Mouse (Mus musculus) kidney, embryonic 14.5 days (tissue): ENCODE data around the gene Agap1. TPM values are rescaled to one million over a fixed set of nuclear protein-coding genes. Genes with fewer than 3 reads are reported as not detected.

ENCODE experiments used
- ATAC-seq: fragments of 200-750 bp; cut with Nextera tagmentation; 2 replicates; pipeline ENCODE4 v1.8.0; 2017; ENCODE audit warnings: moderate number of reproducible peaks, mild to moderate bottlenecking, moderate TSS enrichment, moderate library complexity; ENCODE audit not compliant: low FRiP score, low TSS enrichment
- H3K27ac ChIP-seq: fragments of 300-500 bp; sonication (generic); 2 replicates; pipeline ENCODE4 v1.5.1; 2014; ENCODE audit warnings: low read depth, mild to moderate bottlenecking, low read length, moderate library complexity, mixed read lengths
- H3K27me3 ChIP-seq: fragments of 300-500 bp; sonication (generic); 2 replicates; pipeline ENCODE4 v1.6.1; 2014; ENCODE audit warnings: mild to moderate bottlenecking, low read length; ENCODE audit not compliant: control insufficient read depth, insufficient read depth
- H3K36me3 ChIP-seq: fragments of 300-500 bp; sonication (generic); 2 replicates; pipeline ENCODE4 v1.6.1; 2014; ENCODE audit warnings: low read length, mixed read lengths; ENCODE audit not compliant: control insufficient read depth, insufficient read depth
- H3K4me1 ChIP-seq: fragments of 300-500 bp; sonication (generic); 2 replicates; pipeline ENCODE4 v1.6.1; 2014; ENCODE audit warnings: low read length, mixed read lengths; ENCODE audit not compliant: control insufficient read depth, insufficient read depth
- H3K4me2 ChIP-seq: fragments of 300-500 bp; sonication (generic); replicated peaks from 2 replicates; pipeline ENCODE4 v1.6.1; 2014; ENCODE audit warnings: low read depth, mild to moderate bottlenecking, low read length
- H3K4me3 ChIP-seq: fragments of 300-500 bp; sonication (generic); 2 replicates; pipeline ENCODE4 v1.5.1; 2014; ENCODE audit warnings: mild to moderate bottlenecking, low read length
- H3K9ac ChIP-seq: fragments of 300-500 bp; sonication (generic); 2 replicates; pipeline ENCODE4 v1.6.1; 2014; ENCODE audit warnings: low read depth, mild to moderate bottlenecking, low read length, moderate library complexity
- H3K9me3 ChIP-seq: fragments of 300-500 bp; sonication (generic); 2 replicates; pipeline ENCODE4 v1.6.1; 2016; ENCODE audit warnings: low read length; ENCODE audit not compliant: control insufficient read depth
- WGBS: fragments of 180-500 bp; shearing (Covaris S2); extraction: QIAGEN DNeasy Blood & Tissue Kit; methylation state at CpG from one replicate; pipeline ENCODE4 v1.1.7; 2014; 5-methylcytosine and 5-hydroxymethylcytosine counted together
- polyA plus RNA-seq: library from polyadenylated mRNA; unstranded; fragments of >200 nt; fragmentation: Nextera tagmentation; extraction: Ambion mirVana; gene quantifications from 2 replicates; pipeline ENCODE4 v1.2.1, GENCODE M21; 2014

Gene Agap1
- polyA plus RNA-seq, 1 experiment from 2014 or later = 19.3 TPM

DNA sequence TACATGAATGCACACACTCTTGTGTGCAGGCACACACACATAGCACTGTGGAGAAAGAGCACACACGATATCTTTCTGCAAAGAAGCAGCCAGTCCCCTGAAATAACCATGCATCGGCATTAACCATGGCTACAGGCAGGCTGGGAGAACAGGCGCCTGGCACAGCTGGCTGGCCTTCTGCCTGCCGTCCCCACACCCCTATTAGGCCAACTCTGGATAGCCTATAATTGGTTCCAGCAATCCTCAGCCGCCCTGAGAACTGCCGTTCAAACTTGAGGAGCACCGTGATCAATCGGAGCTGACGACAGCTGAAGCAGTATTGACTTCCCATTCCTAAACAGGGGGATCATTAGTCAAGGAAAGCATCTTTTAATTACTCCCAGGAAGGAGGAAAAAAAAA is 391.5 kb downstream of the Agap1 start:
- Histone ChIP-seq H3K4me1 (peaks cover 11% of the 10 kb centered on the region; the same call in 1 of the 2 replicates), H3K27ac (no peak overlapping the region), H3K27me3 (peaks cover 5% of the 10 kb centered on the region; the same call in 1 of the 2 replicates), H3K4me3 (no peak overlapping the region), H3K9ac (no peak overlapping the region), H3K9me3 (no peaks in the 10 kb centered on the region), H3K4me2 (no peak overlapping the region), H3K36me3 (peaks cover 3% of the 10 kb centered on the region; the same call in 1 of the 2 replicates)
- no peak for ATAC-seq
- WGBS = 66% methylated on average over 9 of the region's 9 CpGs

DNA sequence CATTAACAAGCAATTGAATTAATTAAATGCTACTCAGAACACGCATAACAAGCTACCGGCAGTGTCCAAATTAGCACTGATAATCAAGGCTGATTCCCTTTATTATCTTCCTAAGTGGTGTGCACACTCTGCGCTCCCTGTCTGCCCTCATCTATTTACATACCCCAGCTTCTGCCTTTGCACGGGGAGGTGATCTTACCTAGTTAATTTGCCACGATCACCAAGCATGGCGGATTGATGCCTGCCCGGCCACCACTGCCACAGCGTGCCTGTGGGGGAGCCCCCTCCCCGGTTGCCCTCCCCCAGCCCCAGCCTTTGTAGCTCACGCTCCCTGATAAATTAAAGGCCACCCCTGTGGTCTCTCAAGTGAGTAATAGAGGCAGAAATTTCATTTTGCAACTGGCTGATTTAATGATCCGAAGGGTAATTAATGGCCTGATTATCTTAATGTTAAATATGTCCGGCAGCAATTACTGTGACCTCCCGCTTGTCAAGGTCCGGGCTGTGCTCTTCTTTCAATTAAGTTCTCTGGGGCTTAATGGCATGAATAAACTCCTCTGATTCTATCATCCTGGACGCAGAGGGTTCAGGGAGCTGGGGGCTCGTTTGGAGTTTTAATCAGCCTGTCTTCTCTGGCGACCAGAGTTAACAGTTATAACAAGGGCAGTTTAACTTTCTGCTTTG is 393.9 kb downstream of the Agap1 start:
- H3K27me3 ChIP-seq = peaks cover 5% of the 10 kb centered on the region; the same call in 1 of the 2 replicates
- no peak overlapping the region for H3K4me3 ChIP-seq
- WGBS = 29% methylated on average over 17 of the region's 17 CpGs
- H3K27ac ChIP-seq = no peak overlapping the region
- H3K36me3 ChIP-seq = peaks cover 3% of the 10 kb centered on the region; the same call in 1 of the 2 replicates
- 0 out of 2 replicates have a peak, but pooled peaks cover 11% of the 10 kb centered on the region for H3K4me1 ChIP-seq
- no peak overlapping the region for H3K9ac ChIP-seq
- H3K9me3 ChIP-seq = no peaks in the 10 kb centered on the region
- 0 out of 2 replicates have a peak, but pooled peaks have one; percentile 49 for ATAC-seq
- H3K4me2 ChIP-seq = no peak overlapping the region

DNA sequence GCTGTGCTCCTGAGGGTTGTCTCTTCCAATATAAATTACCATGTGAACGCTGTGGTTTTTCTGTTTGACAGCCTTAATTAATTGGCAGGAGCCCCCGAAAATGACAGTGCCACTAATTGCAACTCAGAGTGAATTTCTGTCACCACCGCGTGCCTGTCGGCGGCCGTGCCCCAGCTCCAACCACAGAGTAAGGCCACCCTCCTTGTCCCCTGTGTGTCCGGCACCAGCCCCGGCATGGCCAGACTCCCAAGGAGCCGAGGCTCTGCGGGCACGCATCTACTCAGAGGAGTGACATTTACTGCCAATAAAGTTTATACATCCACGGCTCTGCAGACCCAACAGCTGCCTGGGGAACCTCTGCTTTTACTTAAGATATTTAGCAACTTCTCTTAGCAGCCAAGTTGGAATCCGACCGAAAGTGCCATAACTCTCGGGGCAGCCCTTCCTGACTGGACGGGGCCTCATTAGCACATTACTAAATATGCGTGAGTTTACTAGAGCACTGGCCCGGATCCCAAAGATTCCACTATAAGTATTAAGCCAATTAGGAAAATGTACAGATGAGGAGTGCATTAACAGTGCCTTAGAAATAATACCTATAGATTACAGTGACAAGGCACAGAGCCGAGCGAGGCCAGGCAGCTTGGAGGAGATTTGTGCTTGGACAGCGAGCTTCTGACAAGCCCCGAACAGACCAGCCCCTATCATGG is 394.7 kb downstream of the Agap1 start:
- Histone ChIP-seq H3K9ac (no peak overlapping the region), H3K36me3 (no peaks in the 10 kb centered on the region), H3K9me3 (no peaks in the 10 kb centered on the region), H3K4me3 (no peak overlapping the region), H3K27ac (no peak overlapping the region), H3K4me2 (no peak overlapping the region), H3K4me1 (0 out of 2 replicates have a peak, but pooled peaks cover 11% of the 10 kb centered on the region), H3K27me3 (peaks cover 5% of the 10 kb centered on the region; the same call in 1 of the 2 replicates)
- ATAC-seq = no peak
- WGBS = 53% methylated on average over 23 of the region's 23 CpGs

DNA sequence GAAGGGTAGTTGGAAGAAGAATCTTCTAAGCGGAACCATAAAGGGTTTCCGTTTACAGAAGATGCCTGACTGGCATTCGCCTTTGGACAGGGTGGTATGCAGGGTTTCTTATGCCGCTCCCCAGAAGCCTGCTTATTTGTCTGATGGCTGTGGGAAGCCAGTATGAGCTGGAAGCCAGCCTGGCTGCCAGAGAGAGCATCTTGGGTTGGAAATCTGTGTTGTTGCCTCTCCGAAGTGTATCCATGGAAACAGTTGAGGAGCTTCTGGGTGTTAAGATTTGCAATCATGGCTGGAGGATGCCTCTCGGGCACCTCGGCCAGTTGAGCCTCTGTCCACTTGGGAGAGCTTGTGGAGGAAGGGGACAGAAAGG is 395.2 kb downstream of the Agap1 start:
- peaks cover 5% of the 10 kb centered on the region; the same call in 1 of the 2 replicates for H3K27me3 ChIP-seq
- H3K4me3 ChIP-seq = no peak overlapping the region
- ATAC-seq = no peak
- 76% methylated on average over 7 of the region's 7 CpGs for WGBS
- H3K27ac ChIP-seq = no peak overlapping the region
- no peak overlapping the region for H3K9ac ChIP-seq
- H3K4me1 ChIP-seq = 0 out of 2 replicates have a peak, but pooled peaks cover 11% of the 10 kb centered on the region
- no peaks in the 10 kb centered on the region for H3K9me3 ChIP-seq
- H3K36me3 ChIP-seq = no peaks in the 10 kb centered on the region
- no peak overlapping the region for H3K4me2 ChIP-seq

DNA sequence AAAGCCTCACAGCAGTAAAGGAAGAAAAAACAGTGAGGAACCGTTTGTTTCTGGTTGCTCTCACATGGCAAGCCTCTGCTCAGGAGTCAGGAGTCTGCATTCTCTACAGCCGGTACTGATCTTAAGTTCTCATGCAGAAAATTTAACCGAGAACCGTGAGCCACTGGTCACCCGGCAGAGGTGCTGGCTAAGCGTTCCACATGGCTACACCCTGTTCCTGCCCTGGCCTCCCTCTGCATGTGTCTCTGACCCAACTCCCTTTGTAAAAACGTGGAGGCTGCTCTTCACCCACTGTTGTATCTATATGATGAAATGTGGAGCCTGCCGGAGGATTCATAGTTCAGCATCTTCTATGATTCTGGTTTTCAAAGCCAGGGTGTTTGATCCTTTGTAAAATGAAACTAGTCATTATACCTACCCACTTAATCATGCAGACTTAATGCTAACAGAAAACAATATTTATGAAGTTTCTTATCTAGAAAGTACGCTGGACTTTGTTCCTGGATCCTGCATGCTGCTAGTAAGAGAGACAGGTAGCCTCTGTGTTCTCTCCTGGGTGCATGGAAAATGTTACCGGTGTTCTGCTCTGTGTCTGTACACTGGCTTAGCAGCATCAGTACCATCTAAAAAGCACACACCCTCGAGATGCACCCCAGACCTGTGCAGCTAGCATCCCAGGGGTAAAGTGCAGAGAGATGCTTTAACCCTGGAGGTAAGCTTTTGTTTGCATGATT is 396.2 kb downstream of the Agap1 start:
- no peak for ATAC-seq
- Histone ChIP-seq H3K9ac (no peak overlapping the region), H3K27ac (no peak overlapping the region), H3K4me1 (0 out of 2 replicates have a peak, but pooled peaks cover 11% of the 10 kb centered on the region), H3K4me3 (no peak overlapping the region), H3K36me3 (no peaks in the 10 kb centered on the region), H3K27me3 (peaks cover 5% of the 10 kb centered on the region; the same call in 1 of the 2 replicates), H3K4me2 (no peak overlapping the region), H3K9me3 (no peaks in the 10 kb centered on the region)
- WGBS = 56% methylated on average over 11 of the region's 11 CpGs

DNA sequence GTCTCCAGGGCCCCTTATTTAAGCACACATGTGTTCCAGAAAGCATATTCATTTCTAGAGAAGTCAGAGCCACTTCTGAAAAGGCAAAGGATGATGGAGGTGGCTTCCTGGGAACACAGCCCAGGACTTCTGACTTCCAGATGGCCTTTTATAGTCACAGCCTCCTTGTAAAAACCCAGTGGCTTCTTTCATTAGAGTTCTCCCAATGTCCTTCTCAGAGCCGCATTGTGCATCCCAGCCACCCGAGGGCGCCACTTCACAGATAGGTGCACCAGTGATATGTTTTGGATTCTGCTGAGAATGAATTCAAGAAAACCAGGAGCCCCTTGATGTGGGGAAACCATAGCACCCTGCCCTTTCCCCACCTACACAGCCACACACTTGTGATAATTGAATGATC is 404.6 kb downstream of the Agap1 start:
- Histone ChIP-seq H3K27ac (no peak overlapping the region), H3K4me3 (no peak overlapping the region), H3K4me1 (no peaks in the 10 kb centered on the region), H3K9ac (no peak overlapping the region), H3K9me3 (no peaks in the 10 kb centered on the region), H3K27me3 (no peaks in the 10 kb centered on the region; the same call in 1 of the 2 replicates), H3K4me2 (no peak overlapping the region), H3K36me3 (no peaks in the 10 kb centered on the region)
- no peak for ATAC-seq
- 13% methylated on average over 3 of the region's 3 CpGs for WGBS

DNA sequence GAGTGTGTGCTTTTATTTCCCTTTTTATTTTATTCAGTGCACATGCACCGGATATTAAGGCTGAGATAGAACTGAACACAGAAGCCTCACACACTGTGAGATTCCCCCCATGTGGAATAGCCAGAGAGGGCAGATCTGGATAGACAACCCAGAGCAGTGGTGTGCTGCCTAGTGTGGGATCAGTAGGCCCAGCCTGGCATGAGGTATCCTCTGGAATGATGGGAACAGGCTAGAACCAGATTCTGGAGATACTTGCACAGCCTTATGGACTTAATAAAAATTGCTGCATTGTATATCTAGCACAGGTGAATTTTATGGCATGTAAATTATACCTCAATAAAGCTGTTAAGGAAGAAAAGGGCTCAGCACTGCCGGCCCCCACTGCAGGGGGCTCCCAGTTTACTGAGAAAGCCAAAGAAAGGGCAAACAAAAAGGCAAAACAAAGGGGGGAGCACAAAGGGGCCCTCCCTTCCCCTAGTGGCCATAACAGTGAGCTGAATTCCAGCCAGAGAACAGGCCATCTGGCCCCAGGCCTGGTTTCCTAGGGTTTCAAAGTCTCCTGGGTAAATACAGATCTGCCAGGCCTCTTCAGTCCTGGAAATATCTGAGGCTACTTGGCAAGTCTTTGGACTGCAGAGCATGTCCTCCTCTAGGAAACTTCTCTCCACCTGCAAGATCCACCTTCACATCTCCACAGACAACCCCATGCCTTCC is 405.6 kb downstream of the Agap1 start:
- Histone ChIP-seq H3K4me2 (no peak overlapping the region), H3K27ac (no peak overlapping the region), H3K9me3 (no peaks in the 10 kb centered on the region), H3K27me3 (no peaks in the 10 kb centered on the region; the same call in 1 of the 2 replicates), H3K4me3 (no peak overlapping the region), H3K9ac (no peak overlapping the region), H3K36me3 (no peaks in the 10 kb centered on the region), H3K4me1 (no peaks in the 10 kb centered on the region)
- ATAC-seq = no peak
- WGBS = 45% methylated on average over 2 of the region's 2 CpGs

DNA sequence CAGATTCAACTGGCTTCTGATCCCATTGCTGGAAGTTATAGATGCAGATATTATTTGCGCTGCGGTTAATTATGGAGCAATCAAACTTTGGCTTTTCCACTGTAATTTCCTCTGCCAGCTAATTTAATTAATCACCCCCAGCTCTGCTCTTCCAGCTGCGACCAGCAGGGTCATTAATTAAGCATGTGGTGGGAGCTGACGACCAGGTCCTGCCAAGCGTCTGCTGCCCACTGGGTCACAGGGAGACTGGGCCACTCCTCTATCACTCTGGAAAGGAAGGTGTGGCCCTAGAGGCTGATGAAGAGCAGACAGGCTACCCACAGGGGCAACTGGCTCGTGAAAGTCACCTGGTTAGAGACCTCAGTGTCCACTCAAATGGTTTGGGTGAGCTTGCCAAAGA is 411.2 kb downstream of the Agap1 start:
- WGBS = 44% methylated on average over 6 of the region's 6 CpGs
- H3K36me3 ChIP-seq = no peaks in the 10 kb centered on the region
- H3K27ac ChIP-seq = no peak overlapping the region
- no peak overlapping the region for H3K4me3 ChIP-seq
- H3K9ac ChIP-seq = no peak overlapping the region
- H3K4me1 ChIP-seq = peaks cover 10% of the 10 kb centered on the region
- H3K4me2 ChIP-seq = no peak overlapping the region
- no peak for ATAC-seq
- H3K27me3 ChIP-seq = no peaks in the 10 kb centered on the region; the same call in 1 of the 2 replicates
- H3K9me3 ChIP-seq = no peaks in the 10 kb centered on the region
